Mouse (Mus musculus): ENCODE measurements around the gene Mmp25. TPM values are rescaled to one million over a fixed set of nuclear protein-coding genes. Genes with fewer than 3 reads are reported as not detected.

Mmp25 gene
- 0.69 and 0.79 TPM in 2 replicates for polyA plus RNA-seq (2015; fragmentation: Nextera tagmentation; extraction: Ambion mirVana)

GRCm38 (mm10) chr17:23644613-23645495 is at the start of gene Mmp25:
TSS of gene Mmp25 (minus strand) at chr17:23645277.
- WGBS, result under 1% methylated on average over 58 of the region's 58 CpGs

DNA sequence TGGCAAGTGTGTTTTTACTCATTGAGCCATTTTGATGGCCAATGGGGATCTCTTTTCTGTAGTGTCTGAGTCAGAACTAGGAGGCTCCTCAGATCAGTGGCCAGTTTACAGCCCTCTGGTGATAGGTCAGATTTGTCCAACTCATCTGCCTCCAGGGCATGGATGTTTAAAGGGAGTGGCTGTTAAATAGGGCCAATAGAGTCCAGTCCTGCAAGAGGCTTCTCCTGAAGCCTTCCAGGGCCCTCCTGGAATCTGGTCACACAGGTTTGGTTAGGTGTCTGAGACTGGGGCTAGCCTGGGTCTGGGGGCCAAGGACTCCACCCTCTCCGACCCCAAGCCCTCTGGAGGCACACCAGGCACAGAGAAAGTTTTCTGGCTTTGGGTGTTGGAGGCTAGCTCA is 49.4 kb upstream of the Mmp25 start:
- ATAC-seq, result peak; percentile 56
- Histone ChIP-seq H3K4me1 (replicated peaks) (peaks cover 13% of the 10 kb centered on the region; the same call in 1 of the 2 replicates), H3K36me3 (no peaks in the 10 kb centered on the region), H3K27me3 (replicated peaks) (0 out of 2 replicates have a peak, but pooled peaks cover under 1% of the 10 kb centered on the region), H3K27ac (no peak overlapping the region), H3K9me3 (no peaks in the 10 kb centered on the region), H3K4me2 (replicated peaks) (no peak overlapping the region), H3K9ac (no peak overlapping the region), H3K4me3 (replicated peaks) (no peak overlapping the region)
- 30% methylated on average over 1 of the region's 1 CpGs for WGBS

More at GRCm38 (mm10) chr17:23644613-23645495, at the start of gene Mmp25:
- peak; percentile 66 for ATAC-seq
- H3K27ac ChIP-seq, result no peak within 1 kb of the TSS
- H3K9me3 ChIP-seq, result no peaks in the 10 kb centered on the region
- H3K36me3 ChIP-seq, result no peaks in the 10 kb centered on the region
- H3K27me3 ChIP-seq (replicated peaks), result peaks cover 13% of the 10 kb centered on the region
- H3K4me1 ChIP-seq (replicated peaks), result peaks cover 10% of the 10 kb centered on the region; the same call in 1 of the 2 replicates
- H3K4me3 ChIP-seq (replicated peaks), result peak within 1 kb of the TSS; percentile 46
- peak within 1 kb of the TSS; percentile 85 for H3K4me2 ChIP-seq (replicated peaks)
- peak within 1 kb of the TSS; percentile 48 for H3K9ac ChIP-seq

DNA sequence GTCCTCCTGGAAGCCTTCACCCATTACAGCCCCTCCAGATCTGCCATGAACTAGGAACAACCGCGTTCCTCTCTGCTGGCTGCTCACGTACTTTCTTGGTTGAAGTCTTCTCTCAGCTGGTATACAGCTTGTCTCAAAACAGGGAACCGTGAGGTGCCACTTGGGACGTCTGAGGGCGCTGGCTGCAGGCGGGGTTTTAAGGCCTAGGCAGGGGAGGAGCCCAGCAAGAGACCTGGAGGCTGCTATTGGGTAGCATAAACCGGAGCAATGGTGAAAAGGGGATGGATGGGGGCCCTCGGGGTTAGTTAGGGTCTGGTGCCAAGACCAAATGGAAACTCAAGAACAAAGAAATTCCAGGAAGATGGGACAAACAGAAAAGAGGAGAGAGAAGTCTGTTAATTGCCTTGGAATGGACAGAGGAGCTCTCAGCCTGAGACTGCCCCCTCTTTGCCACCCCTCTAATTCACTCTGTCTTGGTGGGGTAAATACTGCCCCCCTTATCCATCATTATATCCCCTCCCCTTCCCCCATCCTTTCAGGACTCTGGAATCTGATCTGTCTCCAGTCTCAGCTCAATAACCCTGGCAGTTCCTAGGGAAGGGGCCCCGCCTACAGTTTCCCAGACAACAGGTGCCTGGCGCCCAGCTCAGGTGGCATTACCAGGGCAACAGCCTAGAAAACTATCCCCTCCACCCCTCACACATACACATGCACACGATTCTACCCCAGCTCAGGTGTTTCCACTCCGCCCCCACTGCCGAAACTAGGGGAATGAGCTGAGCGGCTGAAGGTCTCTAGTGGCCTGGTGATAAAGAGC is 39.0 kb upstream of the Mmp25 start, which contains the start of gene Cldn9:
Gene Cldn9, minus strand, starts transcription at position 171 of the 817 bp plus-strand sequence.
- 30% methylated on average over 15 of the region's 15 CpGs for WGBS
- H3K27me3 ChIP-seq (replicated peaks), result peaks cover 33% of the 10 kb centered on the region
- H3K9ac ChIP-seq, result no peak within 1 kb of the TSS
- H3K9me3 ChIP-seq, result no peaks in the 10 kb centered on the region
- H3K4me3 ChIP-seq (replicated peaks), result no peak within 1 kb of the TSS
- H3K27ac ChIP-seq, result no peak within 1 kb of the TSS
- H3K36me3 ChIP-seq, result no peaks in the 10 kb centered on the region
- H3K4me1 ChIP-seq (replicated peaks), result peaks cover 27% of the 10 kb centered on the region
- peak; percentile 25; the same call in 1 of the 2 replicates for ATAC-seq
- no peak within 1 kb of the TSS for H3K4me2 ChIP-seq (replicated peaks)

DNA sequence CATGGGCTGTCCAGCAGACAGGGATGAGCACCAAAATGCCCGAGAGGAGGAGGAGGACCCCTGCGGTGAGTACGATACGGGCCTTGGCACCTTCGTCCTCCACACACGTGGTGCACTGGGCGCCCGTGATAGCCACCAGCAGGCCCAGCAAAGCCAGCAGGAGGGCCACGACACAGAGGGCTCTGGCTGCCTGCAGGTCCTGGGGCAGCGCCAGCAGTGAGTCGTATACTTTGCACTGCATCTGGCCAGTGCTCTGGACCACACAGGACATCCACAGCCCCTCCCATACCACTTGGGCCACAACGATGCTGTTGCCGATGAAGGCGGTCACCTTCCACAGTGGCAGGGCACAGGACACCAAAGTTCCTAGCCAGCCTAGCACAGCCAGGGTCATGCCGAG is 38.1 kb upstream of the Mmp25 start:
- Histone ChIP-seq H3K9ac (no peak overlapping the region), H3K9me3 (no peaks in the 10 kb centered on the region), H3K4me2 (replicated peaks) (no peak overlapping the region), H3K27ac (no peak overlapping the region), H3K4me3 (replicated peaks) (no peak overlapping the region), H3K4me1 (replicated peaks) (peaks cover 28% of the 10 kb centered on the region), H3K36me3 (no peaks in the 10 kb centered on the region), H3K27me3 (replicated peaks) (peaks cover 38% of the 10 kb centered on the region)
- no peak for ATAC-seq
- 24% methylated on average over 15 of the region's 15 CpGs for WGBS

DNA sequence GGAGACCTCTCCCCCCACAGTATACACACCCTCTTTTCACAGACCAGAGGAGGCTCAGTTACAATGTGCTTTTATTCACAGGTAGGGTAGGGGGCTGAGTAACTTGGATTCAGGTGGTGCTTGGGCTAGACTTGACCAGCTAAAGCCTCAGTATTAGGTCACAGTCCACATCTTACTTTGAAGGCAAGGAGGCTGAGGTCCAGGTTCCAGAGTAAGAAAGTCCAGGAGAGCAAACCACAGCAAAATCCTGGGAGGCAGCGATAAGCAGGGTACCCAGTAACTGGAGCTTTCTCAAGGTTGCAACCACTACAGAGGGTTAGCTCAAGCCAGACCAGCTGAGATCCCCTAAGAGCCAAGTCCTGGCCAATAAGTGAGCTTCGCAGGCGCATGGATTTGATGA is 37.5 kb upstream of the Mmp25 start:
- no peaks in the 10 kb centered on the region for H3K9me3 ChIP-seq
- no peak overlapping the region for H3K4me3 ChIP-seq (replicated peaks)
- peaks cover 28% of the 10 kb centered on the region for H3K4me1 ChIP-seq (replicated peaks)
- no peak for ATAC-seq
- H3K27ac ChIP-seq, result no peak overlapping the region
- peaks cover 38% of the 10 kb centered on the region for H3K27me3 ChIP-seq (replicated peaks)
- no peak overlapping the region for H3K4me2 ChIP-seq (replicated peaks)
- no peaks in the 10 kb centered on the region for H3K36me3 ChIP-seq
- no peak overlapping the region for H3K9ac ChIP-seq
- 58% methylated on average over 3 of the region's 3 CpGs for WGBS

GRCm38 (mm10) chr17:23682092-23682491 is 37.0 kb upstream of the Mmp25 start:
- Histone ChIP-seq H3K9me3 (no peaks in the 10 kb centered on the region), H3K4me3 (replicated peaks) (no peak overlapping the region), H3K27ac (peak overlapping the region; percentile 2; the same call in 1 of the 2 replicates), H3K4me2 (replicated peaks) (no peak overlapping the region), H3K9ac (no peak overlapping the region), H3K27me3 (replicated peaks) (peaks cover 38% of the 10 kb centered on the region), H3K36me3 (no peaks in the 10 kb centered on the region), H3K4me1 (replicated peaks) (peaks cover 28% of the 10 kb centered on the region)
- ATAC-seq, result peak; percentile 26; the same call in 1 of the 2 replicates
- WGBS, result 37% methylated on average over 4 of the region's 4 CpGs

DNA sequence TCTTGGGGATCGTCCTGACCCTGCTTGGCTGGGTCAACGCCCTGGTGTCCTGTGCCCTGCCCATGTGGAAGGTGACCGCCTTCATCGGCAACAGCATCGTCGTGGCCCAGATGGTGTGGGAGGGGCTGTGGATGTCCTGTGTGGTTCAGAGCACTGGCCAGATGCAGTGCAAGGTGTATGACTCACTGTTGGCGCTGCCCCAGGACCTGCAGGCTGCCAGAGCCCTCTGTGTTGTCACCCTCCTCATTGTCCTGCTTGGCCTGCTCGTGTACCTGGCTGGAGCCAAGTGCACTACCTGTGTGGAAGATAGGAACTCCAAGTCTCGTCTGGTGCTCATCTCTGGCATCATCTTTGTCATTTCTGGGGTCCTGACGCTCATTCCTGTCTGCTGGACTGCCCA is 36.0 kb upstream of the Mmp25 start:
- H3K27me3 ChIP-seq (replicated peaks), result peaks cover 38% of the 10 kb centered on the region
- H3K9ac ChIP-seq, result no peak overlapping the region
- no peak overlapping the region for H3K27ac ChIP-seq
- peak overlapping the region; percentile 14 for H3K4me2 ChIP-seq (replicated peaks)
- WGBS, result 50% methylated on average over 10 of the region's 10 CpGs
- H3K4me3 ChIP-seq (replicated peaks), result no peak overlapping the region
- H3K9me3 ChIP-seq, result no peaks in the 10 kb centered on the region
- ATAC-seq, result no peak
- no peaks in the 10 kb centered on the region for H3K36me3 ChIP-seq
- H3K4me1 ChIP-seq (replicated peaks), result peaks cover 35% of the 10 kb centered on the region

GRCm38 (mm10) chr17:23680336-23680735 is 35.3 kb upstream of the Mmp25 start:
- Histone ChIP-seq H3K27ac (no peak overlapping the region), H3K9me3 (no peaks in the 10 kb centered on the region), H3K9ac (no peak overlapping the region), H3K4me2 (replicated peaks) (peak overlapping the region; percentile 62), H3K27me3 (replicated peaks) (peaks cover 38% of the 10 kb centered on the region), H3K36me3 (no peaks in the 10 kb centered on the region), H3K4me3 (replicated peaks) (0 out of 2 replicates have a peak overlapping the region, but pooled peaks have one; percentile 32), H3K4me1 (replicated peaks) (peaks cover 43% of the 10 kb centered on the region)
- 51% methylated on average over 9 of the region's 9 CpGs for WGBS
- ATAC-seq, result no peak

DNA sequence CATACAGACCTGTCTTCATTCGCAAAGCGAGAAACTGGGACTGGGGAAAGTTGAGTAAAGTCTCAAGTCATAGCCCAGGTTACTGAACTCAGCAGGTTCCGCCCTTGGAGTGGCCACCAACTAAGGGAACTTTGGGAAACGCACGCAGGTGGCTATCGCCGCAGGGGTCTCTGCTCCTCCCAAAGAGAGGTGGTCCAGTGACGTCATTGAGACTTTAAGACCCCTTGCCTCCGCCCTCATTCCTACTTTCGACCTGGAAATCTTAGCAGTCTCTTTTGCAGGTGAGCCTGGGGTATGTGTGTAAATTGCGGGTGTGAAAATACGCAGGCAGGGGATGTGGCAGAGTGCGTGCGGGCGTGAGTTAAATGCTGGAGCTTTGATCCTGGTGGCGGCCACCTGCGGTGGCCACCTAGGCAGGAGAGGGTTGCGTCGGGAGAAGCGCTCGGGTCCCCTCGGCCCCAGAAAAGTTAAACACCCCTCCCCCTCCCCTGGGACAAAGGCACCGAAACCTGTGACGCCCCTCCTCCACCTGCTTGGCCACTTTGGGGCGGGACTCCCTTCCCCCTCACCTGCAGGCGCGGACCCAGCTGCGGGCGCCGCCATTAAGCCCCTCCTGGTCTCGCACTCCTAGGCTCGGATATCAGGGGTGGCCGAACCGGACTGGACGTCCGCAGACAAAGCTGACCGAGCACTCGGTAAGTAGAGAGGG is 34.2 kb upstream of the Mmp25 start, which contains the start of gene Cldn6:
Gene Cldn6, plus strand, starts transcription at position 123 of the 709 bp plus-strand sequence.
- 3% methylated on average over 35 of the region's 38 CpGs for WGBS
- no peaks in the 10 kb centered on the region for H3K9me3 ChIP-seq
- H3K27ac ChIP-seq, result peak within 1 kb of the TSS; percentile 27; the same call in 1 of the 2 replicates
- no peak for ATAC-seq
- H3K4me2 ChIP-seq (replicated peaks), result peak within 1 kb of the TSS; percentile 62
- peaks cover 53% of the 10 kb centered on the region for H3K4me1 ChIP-seq (replicated peaks)
- no peaks in the 10 kb centered on the region for H3K36me3 ChIP-seq
- peak within 1 kb of the TSS; percentile 28 for H3K9ac ChIP-seq
- H3K4me3 ChIP-seq (replicated peaks), result peak within 1 kb of the TSS; percentile 32
- peaks cover 38% of the 10 kb centered on the region for H3K27me3 ChIP-seq (replicated peaks)

DNA sequence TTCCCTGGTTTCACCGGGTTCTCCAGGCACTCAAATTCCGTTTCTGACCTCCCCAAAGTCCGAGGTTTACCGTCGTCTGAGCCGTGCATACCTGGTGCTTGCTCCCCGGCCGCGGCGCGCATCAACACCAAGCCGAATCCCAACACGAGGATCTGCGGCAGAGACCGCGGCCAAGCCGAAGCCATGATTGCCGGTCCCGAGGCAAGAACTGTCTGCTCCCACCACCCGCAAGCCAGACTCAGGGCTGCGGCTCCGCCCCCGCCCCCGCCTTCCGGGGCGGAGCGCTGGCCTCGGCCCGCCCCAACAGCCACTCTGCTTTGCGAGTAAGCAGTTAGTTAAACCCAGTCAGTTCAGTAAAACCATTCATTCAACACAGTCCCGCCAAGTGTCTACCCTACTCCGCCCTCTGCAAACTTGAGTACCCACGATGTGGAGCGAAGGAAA is 32.2 kb upstream of the Mmp25 start, which contains the start of gene Tnfrsf12a:
Gene Tnfrsf12a, minus strand, starts transcription at position 233 of the 444 bp plus-strand sequence.
- H3K27me3 ChIP-seq (replicated peaks), result peaks cover 29% of the 10 kb centered on the region
- WGBS, result 0% methylated on average over 34 of the region's 34 CpGs
- H3K9me3 ChIP-seq, result no peaks in the 10 kb centered on the region
- peaks cover 51% of the 10 kb centered on the region for H3K4me1 ChIP-seq (replicated peaks)
- H3K4me2 ChIP-seq (replicated peaks), result peak within 1 kb of the TSS; percentile 96
- no peaks in the 10 kb centered on the region for H3K36me3 ChIP-seq
- H3K4me3 ChIP-seq (replicated peaks), result peak within 1 kb of the TSS; percentile 54
- H3K9ac ChIP-seq, result peak within 1 kb of the TSS; percentile 60
- peak within 1 kb of the TSS; percentile 66 for H3K27ac ChIP-seq
- peak; percentile 44 for ATAC-seq

- Histone ChIP-seq H3K27ac (peak overlapping the region; percentile 66; the same call in 1 of the 2 replicates), H3K36me3 (no peaks in the 10 kb centered on the region), H3K27me3 (replicated peaks) (peaks cover 29% of the 10 kb centered on the region), H3K4me1 (replicated peaks) (peaks cover 45% of the 10 kb centered on the region), H3K9ac (peak overlapping the region; percentile 60), H3K9me3 (no peaks in the 10 kb centered on the region), H3K4me3 (replicated peaks) (peak overlapping the region; percentile 54), H3K4me2 (replicated peaks) (peak overlapping the region; percentile 96)
- ATAC-seq, result no peak
- 1% methylated on average over 37 of the region's 37 CpGs for WGBS
These were observed 31.5 kb upstream of the Mmp25 start for GRCm38 (mm10) chr17:23676473-23677031.

Data from intestine, embryonic 15.5 days (tissue).